Comparison of ENCODE assay signal across 9 mouse cellular contexts in genomic region chr1:180919686-180920085, GRCm38 (mm10). TPM values are rescaled to one million over a fixed set of nuclear protein-coding genes. Genes with fewer than 3 reads are reported as not detected.
DNase-seq lines count a peak whose midpoint lies in the region; ATAC-seq lines count a peak whose summit lies in the region.
"Had no signal": no experiment of that assay in that cellular context is flagged by ENCODE, and none has a peak within 500 bp of the region (broad histone marks: within the 10 kb centered on the region; RNA-seq: fewer than 3 reads in every experiment).

No protein-coding gene starts in this region.

- H3K4me3 ChIP-seq in heart, embryonic 11.5 days (ENCODE audit: low read depth, low read length), result no peak overlapping the region
- H3K4me3 ChIP-seq in liver, embryonic 15.5 days (replicated peaks), result no peak overlapping the region
- no peak overlapping the region for H3K4me3 ChIP-seq in forebrain, embryonic 10.5 days
- H3K4me3 ChIP-seq: limb, embryonic 15.5 days had no signal

- no peaks in the 10 kb centered on the region for H3K27me3 ChIP-seq in heart, embryonic 11.5 days (ENCODE audit: control insufficient read depth, insufficient read depth, low read length)
- peaks cover 8% of the 10 kb centered on the region; the same call in 1 of the 2 replicates for H3K27me3 ChIP-seq in liver, embryonic 15.5 days
- no peaks in the 10 kb centered on the region for H3K27me3 ChIP-seq in forebrain, embryonic 10.5 days (ENCODE audit: poor library complexity, severe bottlenecking)
- H3K27me3 ChIP-seq: limb, embryonic 15.5 days had no signal

- H3K4me2 ChIP-seq in heart, embryonic 11.5 days, result no peak overlapping the region
- H3K4me2 ChIP-seq in liver, embryonic 15.5 days, result no peak overlapping the region
- H3K4me2 ChIP-seq: limb, embryonic 15.5 days had no signal

- ATAC-seq in heart, embryonic 11.5 days (replicated peaks; ENCODE audit: insufficient number of reproducible peaks, low FRiP score, low TSS enrichment), result 0 out of 2 replicates have a peak, but pooled peaks have one; percentile 26
- peak; percentile 49 for ATAC-seq in liver, embryonic 15.5 days (ENCODE audit: insufficient read depth)

- no peak overlapping the region for H3K27ac ChIP-seq in heart, embryonic 11.5 days (ENCODE audit: low read depth, low read length)
- H3K27ac ChIP-seq in liver, embryonic 15.5 days (replicated peaks), result no peak overlapping the region
- no peak overlapping the region for H3K27ac ChIP-seq in forebrain, embryonic 10.5 days
- H3K27ac ChIP-seq: limb, embryonic 15.5 days had no signal

- no peak for DNase-seq in heart, adult 8-10 months (ENCODE audit: low spot score)
- DNase-seq in B cell, adult 2 months, result peak; percentile 50 to 54
- peak; percentile 40 for DNase-seq in adrenal gland, postnatal 25 days
- no peak for DNase-seq in cerebellum, adult 18-20 months
- no peak for DNase-seq in gastrocnemius, adult 8-10 months (ENCODE audit: low spot score in 2 of 2)
- no peak for DNase-seq in forebrain, embryonic 10.5 days (ENCODE audit: extremely low spot score, low spot score)

- no peak overlapping the region for H3K9ac ChIP-seq in heart, embryonic 11.5 days (ENCODE audit: low read depth, low read length)
- H3K9ac ChIP-seq in liver, embryonic 15.5 days, result no peak overlapping the region
- H3K9ac ChIP-seq: limb, embryonic 15.5 days had no signal

- no peaks in the 10 kb centered on the region for H3K4me1 ChIP-seq in heart, embryonic 11.5 days (ENCODE audit: control insufficient read depth, insufficient read depth, low read length)
- H3K4me1 ChIP-seq in liver, embryonic 15.5 days (replicated peaks), result peaks cover 22% of the 10 kb centered on the region; the same call in 1 of the 2 replicates
- H3K4me1 ChIP-seq in forebrain, embryonic 10.5 days, result peaks cover 10% of the 10 kb centered on the region; the same call in 1 of the 2 replicates
- H3K4me1 ChIP-seq: limb, embryonic 15.5 days had no signal

- H3K36me3 ChIP-seq in heart, embryonic 11.5 days (ENCODE audit: control insufficient read depth, insufficient read depth, low read length), result no peaks in the 10 kb centered on the region
- H3K36me3 ChIP-seq in liver, embryonic 15.5 days (replicated peaks), result no peaks in the 10 kb centered on the region
- H3K36me3 ChIP-seq in forebrain, embryonic 10.5 days (replicated peaks), result no peaks in the 10 kb centered on the region
- H3K36me3 ChIP-seq: limb, embryonic 15.5 days had no signal

- WGBS in heart, embryonic 11.5 days (ENCODE audit: insufficient replicate concordance), result 28% methylated on average over 8 of the region's 8 CpGs
- WGBS in liver, embryonic 15.5 days (ENCODE audit: insufficient replicate concordance), result 27% methylated on average over 8 of the region's 8 CpGs
- WGBS in forebrain, embryonic 10.5 days, result 32% methylated on average over 8 of the region's 8 CpGs

- H3K9me3 ChIP-seq in heart, embryonic 11.5 days (replicated peaks; ENCODE audit: control insufficient read depth, low read length), result no peaks in the 10 kb centered on the region
- H3K9me3 ChIP-seq in liver, embryonic 15.5 days (replicated peaks), result no peaks in the 10 kb centered on the region
- H3K9me3 ChIP-seq in forebrain, embryonic 10.5 days, result no peaks in the 10 kb centered on the region
- H3K9me3 ChIP-seq: limb, embryonic 15.5 days had no signal

RNA-seq across cellular contexts. Expression of gene Lefty1, which starts 15.1 kb away (rescaled TPM):
- polyA plus RNA-seq in heart, embryonic 11.5 days (2014; fragmentation: Nextera tagmentation; extraction: Ambion mirVana), result 1.2 and 1.3 TPM in 2 replicates
- total RNA-seq in heart, adult 8-10 months (2022), result 1 to 10 TPM in 1 of 4 experiments, under 1 TPM in 3; 0.43 to 1.2 (median 0.65) TPM
- total RNA-seq in adrenal gland, postnatal 25 days (2021), result 6.1 and 9.5 TPM in 2 replicates
- 4.8 and 5.2 TPM in 2 replicates for polyA plus RNA-seq in liver, embryonic 15.5 days (2015; fragmentation: Nextera tagmentation; extraction: Ambion mirVana)
- total RNA-seq in gastrocnemius, adult 8-10 months (2022), result under 1 TPM in 3 of 4 experiments, not detected in 1; 0.19 to 0.34 (median 0.24) TPM
- 0.34 and 0.69 TPM in 2 replicates for polyA plus RNA-seq in forebrain, embryonic 10.5 days (2016; fragmentation: Nextera tagmentation; extraction: Ambion mirVana)

RNA-seq across cellular contexts. Expression of gene Pycr2, which starts 15.6 kb away (rescaled TPM):
- polyA plus RNA-seq in heart, embryonic 11.5 days (2014; fragmentation: Nextera tagmentation; extraction: Ambion mirVana), result 64.3 and 72.5 TPM in 2 replicates
- 10 to 100 TPM; 11.6 to 13.5 (median 13.3) TPM for total RNA-seq in heart, adult 8-10 months (2022)
- total RNA-seq in adrenal gland, postnatal 25 days (2021), result 35.0 and 46.2 TPM in 2 replicates
- 93.6 and 108 TPM in 2 replicates for polyA plus RNA-seq in liver, embryonic 15.5 days (2015; fragmentation: Nextera tagmentation; extraction: Ambion mirVana)
- total RNA-seq in gastrocnemius, adult 8-10 months (2022), result 10 to 100 TPM in 3 of 4 experiments, 1 to 10 TPM in 1; 9.3 to 11.4 (median 10.8) TPM
- polyA plus RNA-seq in forebrain, embryonic 10.5 days (2016; fragmentation: Nextera tagmentation; extraction: Ambion mirVana), result 149 and 153 TPM in 2 replicates

RNA-seq across cellular contexts. Expression of gene Tmem63a, which starts 22.5 kb away (rescaled TPM):
- 5.8 and 6.7 TPM in 2 replicates for polyA plus RNA-seq in heart, embryonic 11.5 days (2014; fragmentation: Nextera tagmentation; extraction: Ambion mirVana)
- 10 to 100 TPM; 12.3 to 15.1 (median 13.9) TPM for total RNA-seq in heart, adult 8-10 months (2022)
- total RNA-seq in adrenal gland, postnatal 25 days (2021), result 77.2 and 92.4 TPM in 2 replicates
- 8.0 and 9.3 TPM in 2 replicates for polyA plus RNA-seq in liver, embryonic 15.5 days (2015; fragmentation: Nextera tagmentation; extraction: Ambion mirVana)
- 10 to 100 TPM; 14.9 to 18.2 (median 16.2) TPM for total RNA-seq in gastrocnemius, adult 8-10 months (2022)
- polyA plus RNA-seq in forebrain, embryonic 10.5 days (2016; fragmentation: Nextera tagmentation; extraction: Ambion mirVana), result 2.1 and 2.2 TPM in 2 replicates

RNA-seq across cellular contexts. Expression of gene Lefty2, which starts 26.8 kb away (rescaled TPM):
- not detected in 2 replicates for polyA plus RNA-seq in heart, embryonic 11.5 days (2014; fragmentation: Nextera tagmentation; extraction: Ambion mirVana)
- not detected for total RNA-seq in heart, adult 8-10 months (2022)
- 0.38 and 0.73 TPM in 2 replicates for total RNA-seq in adrenal gland, postnatal 25 days (2021)
- polyA plus RNA-seq in liver, embryonic 15.5 days (2015; fragmentation: Nextera tagmentation; extraction: Ambion mirVana), result not detected in 2 replicates
- not detected for total RNA-seq in gastrocnemius, adult 8-10 months (2022)
- polyA plus RNA-seq in forebrain, embryonic 10.5 days (2016; fragmentation: Nextera tagmentation; extraction: Ambion mirVana), result not detected in 2 replicates

Comparison
In these comparisons a context has a peak if more than half of its experiments do, and no peak if none do; other contexts are left out.
1. DNase-seq: peak in B cell, adult 2 months (2 of 2) and adrenal gland, postnatal 25 days (single experiment); none in heart, adult 8-10 months (single experiment), cerebellum, adult 18-20 months (0 of 2), gastrocnemius, adult 8-10 months (0 of 2) and forebrain, embryonic 10.5 days (single experiment).